Mouse (Mus musculus) WW6 (cell line): ENCODE results near the gene A230072I06Rik.

Experiments
- DNase-seq: peaks from one replicate; pipeline ENCODE4 v3.0.0-alpha.2; 2013; ENCODE audit warnings: low read depth, low spot score

Gene A230072I06Rik

DNA sequence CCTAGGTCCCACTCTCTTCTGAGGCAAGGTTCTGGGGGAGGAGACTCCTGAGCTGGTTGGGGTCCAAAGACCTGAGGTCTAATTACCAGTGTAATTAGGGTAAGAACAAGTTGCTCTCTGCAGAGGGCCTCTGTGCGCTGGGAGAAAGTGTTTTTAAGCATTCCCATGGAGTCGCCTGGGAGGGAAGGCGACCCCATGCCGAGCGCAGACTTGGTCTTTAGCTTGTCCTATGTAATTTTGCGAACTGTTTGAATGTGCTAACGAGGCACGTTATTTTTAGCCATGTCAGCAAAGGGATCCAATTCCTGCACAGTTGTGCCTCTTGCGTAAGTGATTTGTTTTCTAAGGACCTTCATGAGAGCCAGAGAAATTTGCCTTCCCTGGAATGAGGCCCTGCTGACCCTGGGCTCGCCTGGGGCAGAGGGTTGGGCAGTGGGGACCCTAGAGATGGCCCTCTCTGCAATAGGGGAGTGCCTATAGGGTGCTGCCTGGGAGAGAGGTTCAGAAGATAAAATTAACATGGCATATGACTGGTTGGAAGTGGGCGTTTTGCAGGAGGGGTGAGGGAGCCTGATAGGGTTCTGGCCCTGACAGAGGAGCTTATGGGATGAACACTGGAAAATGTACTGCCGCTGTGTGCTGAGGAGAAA lies at the start of gene A230072I06Rik:
Gene A230072I06Rik, plus strand, starts transcription at position 157 of the 650 bp plus-strand sequence.
- DNase-seq, result no peak

DNA sequence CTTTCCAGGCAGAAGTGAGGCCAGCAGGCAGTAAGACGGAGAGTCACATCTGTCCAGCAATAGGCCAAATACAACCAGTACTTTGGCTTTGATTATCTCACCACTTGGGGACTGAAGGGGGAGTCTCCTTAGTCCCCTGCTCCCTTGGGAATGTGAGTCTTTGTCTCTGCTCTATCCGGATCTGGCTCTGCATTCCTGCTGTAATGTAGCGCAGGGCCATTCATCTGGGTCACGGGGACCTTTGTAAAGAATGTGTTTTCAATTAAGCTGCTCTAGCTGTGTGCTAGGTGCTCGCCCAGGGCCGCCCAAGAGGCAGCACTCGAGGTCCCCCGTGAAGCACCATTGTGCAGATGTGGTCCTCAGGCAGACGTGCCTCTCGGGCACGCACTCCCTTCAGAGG lies 44.6 kb upstream of the A230072I06Rik start:
- no peak for DNase-seq

DNA sequence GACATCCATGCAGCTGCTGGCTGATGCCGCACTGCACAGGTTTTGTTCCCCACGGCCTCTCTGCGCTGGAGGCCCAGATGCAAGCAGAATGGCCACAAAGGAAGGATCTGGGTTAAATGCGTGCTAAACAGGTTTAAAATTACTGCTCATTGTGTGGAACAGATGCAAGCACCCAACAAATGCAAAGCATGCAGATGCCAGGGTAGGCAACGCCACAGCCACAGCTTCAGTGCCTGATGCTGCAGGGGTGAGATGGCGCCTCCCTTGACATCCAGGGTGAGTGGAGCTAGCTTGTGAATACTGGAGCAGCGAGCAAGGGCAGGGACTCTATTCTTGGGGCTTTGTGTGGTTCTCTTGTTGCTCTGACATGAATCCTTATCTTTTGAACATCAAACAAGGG lies 39.8 kb upstream of the A230072I06Rik start:
- DNase-seq, result no peak

DNA sequence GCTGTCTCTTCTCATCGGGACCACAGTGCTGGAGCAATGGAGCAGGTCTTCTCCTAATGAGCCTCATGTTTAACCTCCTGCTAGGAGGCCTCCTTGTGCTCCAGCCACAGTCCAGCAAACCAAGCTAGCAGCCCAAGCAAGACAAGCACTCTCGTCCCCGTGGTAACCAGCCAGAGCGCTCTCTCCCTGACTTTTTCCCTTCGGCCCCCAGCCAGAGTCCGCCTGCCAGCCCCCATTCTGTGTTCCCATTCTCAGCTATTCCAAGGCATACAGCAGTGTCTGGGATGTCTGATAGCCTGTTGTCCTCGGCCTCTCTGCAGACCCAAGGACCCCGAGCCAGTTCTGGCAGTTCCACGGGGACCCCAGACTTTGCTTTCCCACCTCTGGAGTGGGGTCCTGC lies 38.5 kb upstream of the A230072I06Rik start:
- no peak for DNase-seq

DNA sequence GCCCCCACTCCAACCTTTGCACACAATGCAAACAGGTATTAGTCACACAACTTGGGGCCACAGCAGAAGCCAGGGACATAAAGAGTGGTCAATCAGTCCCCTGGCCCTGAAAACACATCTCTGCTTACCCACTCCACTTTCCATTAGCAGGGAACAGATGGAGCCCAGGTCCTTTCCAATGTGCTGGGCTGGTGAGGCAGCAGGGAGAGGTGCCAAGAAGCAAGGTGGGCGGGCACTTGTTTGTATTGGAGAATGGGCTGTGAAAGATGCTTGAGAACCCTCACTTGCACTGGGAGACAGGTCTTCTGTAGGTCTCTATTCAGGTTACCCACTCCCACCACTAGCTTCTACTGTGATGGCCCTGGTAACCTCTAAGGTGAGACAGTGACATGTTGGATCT lies 34.9 kb upstream of the A230072I06Rik start:
- no peak for DNase-seq

DNA sequence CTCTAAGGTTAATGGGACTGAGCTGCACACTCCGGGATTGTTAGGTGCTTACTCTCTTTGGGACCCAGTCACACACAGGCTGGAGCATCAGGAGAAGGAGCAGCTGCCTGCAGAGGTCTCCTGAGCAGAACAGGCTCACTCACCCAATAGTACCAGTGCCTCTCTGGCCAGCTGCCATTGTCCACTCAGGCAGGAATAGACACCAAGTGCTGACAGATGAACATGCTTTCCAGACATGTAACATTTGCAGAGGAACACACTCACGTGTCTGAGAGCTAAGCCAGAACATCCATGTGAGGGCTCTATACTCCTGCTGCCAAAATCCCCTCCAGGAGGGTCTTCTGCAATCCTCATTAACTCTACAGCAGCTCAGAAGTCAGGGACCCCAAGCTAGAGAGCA lies 18.7 kb upstream of the A230072I06Rik start:
- no peak for DNase-seq

DNA sequence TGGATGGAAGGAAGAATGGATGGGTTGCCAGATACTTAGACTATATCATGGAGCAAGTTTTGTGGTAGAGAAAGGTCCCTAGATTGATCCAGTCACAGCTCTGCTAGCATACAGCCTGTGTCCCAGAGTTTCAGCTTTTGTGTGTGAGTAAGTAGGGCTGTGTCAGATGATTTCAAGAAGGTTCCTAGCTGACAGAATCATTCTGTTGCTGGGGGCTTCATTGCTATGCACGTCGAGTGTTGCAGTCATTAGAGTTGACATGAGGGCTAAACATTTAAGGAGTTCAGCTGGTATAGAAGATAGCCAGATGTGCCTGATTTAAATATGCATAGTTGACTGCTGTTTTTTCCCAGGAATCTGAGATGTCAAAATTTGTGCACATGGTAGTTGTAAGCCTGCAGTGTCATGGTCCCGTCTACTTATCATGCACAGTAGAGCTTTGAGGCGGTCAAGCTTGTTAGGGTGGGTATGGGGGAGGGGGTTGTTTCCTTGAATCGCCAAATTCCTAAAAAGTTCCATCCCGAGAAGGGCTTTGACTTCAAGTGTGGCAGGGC lies 18.1 kb upstream of the A230072I06Rik start:
- DNase-seq, result no peak

DNA sequence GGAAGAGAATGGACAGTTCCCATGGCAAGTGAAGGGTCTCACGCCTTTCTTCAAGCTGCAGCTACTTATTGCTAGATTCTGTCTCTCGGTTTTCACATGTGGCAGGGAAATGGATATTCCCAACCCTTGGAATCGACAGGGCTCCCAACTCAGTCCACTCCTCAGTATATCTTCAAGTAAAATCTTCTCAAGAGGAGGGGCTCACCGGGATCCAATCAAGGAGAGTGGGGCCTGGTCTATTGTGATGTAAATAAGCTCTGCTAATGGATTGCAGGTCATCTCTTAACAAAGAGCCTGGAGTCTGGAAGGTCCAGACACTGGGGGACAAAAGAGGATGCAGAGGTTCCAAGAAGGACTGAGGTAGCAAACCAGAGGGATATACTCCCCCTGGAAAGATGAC lies 17.1 kb upstream of the A230072I06Rik start:
- no peak for DNase-seq

DNA sequence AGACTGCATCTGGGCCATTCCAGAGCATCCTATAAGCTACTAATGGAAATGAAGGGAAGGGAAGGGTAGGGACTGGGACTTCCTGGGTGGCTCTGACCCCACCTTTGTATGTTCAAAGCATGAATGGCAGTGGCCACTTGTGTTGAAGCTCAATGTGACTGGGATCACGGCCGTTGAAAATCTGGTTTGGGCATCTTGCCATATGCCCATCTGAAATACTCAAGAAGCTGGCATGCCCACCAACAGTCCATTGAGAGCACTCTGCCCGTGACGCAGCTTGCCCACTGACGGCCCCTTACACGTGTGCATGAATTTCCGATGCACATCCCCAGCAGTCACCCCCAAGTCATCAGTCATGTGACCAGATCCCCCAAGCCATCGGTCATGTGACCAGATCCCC lies 13.6 kb upstream of the A230072I06Rik start:
- no peak for DNase-seq

DNA sequence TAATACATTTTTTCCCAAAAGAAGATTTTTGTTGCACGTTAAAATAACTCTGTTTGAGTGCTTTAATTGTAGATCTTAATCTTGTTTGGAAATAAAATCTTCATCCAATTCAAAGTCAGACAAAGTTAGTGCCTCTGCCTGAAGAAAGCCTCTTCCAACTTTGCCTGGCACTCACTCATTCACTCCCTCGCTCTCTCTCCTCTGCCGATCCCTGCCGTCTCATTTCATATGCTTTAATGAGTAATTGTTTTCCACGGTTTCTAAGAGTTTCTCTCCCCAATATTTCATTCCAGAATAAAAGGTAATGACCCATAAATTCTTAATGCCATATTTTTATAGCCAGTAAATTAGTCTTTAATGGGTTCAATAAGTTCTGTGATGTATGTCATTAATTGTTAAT lies 10.8 kb upstream of the A230072I06Rik start:
- DNase-seq, result no peak

DNA sequence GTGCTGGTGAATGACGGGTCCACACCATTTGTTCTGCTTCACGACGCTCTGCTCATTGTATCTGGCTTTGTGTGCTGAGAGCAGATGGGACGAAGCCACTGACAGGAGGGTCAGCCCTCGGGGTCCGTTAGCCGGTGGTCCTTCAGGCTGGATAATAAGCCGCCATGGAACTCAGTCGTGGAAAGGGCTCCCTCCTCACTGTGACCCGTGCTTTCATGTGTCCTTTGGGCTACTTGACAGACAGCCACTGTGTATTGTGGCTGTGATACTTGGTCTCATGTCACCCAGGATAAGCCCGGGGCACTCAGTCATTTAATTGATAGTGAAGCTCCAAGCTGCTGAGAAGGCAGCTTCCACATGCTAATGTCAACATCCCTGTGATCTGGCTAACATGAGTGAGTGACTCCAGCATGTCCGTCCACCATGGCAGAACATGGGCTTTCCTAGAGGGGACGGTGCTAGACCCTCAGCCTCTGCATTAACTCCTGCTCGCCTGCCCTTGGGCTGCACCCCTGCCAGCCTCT lies 10.3 kb upstream of the A230072I06Rik start:
- no peak for DNase-seq

DNA sequence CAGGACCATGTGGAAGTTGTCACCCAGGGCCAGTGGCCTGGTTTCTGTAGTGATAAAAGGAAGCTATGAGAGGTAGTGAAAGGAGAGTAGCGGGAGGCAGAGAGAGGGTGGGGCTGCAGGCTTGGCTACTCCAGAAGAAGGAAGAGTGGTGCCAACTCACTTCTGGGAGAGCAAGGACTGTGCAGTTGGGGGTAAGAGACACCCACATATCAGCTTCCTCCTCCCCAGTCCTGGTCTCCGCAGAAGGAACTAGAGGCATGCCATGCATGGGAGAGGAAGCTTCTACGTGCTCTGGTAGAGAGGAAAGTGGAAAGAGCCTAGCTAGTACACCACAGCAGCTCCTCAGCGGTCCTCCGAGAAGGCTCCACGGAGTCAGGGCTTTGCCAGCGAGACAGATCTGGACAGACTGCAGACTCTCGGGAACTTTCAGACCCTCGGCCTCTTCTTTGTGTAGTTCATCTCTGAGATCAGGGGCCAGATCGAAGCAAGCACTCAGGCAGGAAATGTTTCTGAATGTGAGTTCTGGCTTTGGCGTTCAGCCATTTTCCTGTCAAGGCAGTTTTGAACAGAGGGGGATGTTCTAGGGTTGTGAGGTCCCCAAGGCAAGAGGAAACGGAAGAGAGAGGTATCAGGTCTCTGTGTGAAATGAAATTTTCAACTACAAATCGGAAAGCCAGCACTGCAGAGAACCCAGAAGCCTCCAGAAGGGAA lies 1.0 kb downstream of the A230072I06Rik start:
- DNase-seq, result no peak

DNA sequence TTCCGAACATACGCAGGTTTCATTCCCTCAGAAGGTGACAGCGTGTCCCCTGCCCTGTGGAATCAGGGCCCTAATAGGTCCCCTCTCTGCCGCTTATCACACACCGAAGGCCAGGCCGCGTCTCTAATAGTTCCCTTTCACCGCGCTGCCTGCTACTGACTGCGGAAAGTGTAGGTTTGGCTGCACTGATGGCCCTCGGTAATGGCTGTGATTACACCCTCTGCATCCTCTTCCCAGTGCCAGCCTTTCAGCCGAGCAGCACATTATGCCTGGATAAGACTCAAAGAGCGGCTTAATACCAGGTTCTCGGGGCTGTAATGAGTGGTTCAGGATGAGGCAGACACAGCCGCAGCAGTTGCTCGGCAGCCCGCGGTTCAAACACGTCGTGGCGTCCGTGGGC lies 3.5 kb downstream of the A230072I06Rik start:
- no peak for DNase-seq

DNA sequence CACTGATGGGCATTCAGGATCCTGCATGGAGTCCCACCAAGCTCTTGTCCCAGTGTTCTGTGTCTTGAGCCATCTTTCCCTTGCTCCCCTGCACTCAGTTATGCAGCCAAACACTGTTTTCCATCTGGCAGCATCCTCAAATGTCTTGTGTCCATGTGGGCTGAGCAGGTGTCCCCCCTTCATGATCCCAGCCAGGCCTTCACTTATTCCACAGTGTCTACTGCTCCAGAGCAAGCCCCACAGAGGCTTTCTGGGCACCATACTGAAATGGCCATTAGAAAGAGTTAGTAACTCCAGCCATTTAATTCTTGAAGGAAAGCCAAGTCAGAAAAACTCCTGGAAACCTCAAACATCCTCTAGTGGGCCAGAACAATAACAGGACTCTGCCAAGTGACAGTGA lies 11.9 kb downstream of the A230072I06Rik start:
- DNase-seq, result no peak

DNA sequence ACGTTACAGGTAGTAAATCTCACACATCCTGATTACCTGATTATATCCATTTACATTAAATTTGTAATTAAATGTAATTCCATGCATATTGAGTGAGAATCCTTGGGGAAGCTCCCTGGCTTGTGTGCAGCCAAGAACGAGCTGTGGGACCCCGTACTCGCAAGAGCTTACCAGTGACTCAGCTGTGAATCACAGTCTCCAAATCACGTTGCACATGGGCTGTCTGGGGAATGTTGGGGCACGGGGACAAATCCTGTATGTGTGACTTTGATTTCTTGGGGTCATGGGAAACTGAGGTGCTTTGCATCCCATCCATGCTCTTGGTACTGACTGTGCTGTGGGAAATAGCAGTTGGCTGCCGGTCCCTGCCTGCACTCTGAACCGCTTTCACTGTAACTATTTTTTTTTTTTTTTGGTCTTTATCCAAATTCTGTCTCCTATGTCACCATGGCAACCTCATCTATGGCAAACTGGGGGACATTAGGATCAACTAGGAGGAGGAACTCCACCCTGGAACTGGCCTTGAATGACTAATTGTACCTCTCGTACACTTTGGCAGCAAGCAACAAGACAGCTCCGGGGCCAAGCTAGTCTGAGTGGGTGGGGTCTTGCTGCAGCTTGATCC lies 19.8 kb downstream of the A230072I06Rik start:
- DNase-seq, result no peak

DNA sequence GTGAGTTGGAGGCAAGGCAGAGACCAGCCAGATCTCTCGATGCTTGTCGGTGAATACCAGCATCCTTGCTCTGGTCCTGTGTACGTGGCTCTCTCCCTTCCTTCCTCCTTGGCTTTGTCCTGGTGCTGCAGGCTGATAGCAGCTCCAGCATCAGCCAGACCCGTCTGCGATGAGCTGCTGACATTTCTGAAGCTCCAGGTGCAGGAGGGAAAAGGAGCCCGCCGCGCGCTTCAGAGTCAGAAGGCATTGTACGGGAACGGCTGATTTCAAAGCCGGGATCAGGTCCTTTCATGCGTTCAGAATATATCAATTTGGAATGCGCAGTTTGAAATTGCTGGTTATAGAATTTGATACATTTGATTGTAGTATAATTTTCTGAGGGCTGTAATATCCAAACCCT lies 23.4 kb downstream of the A230072I06Rik start:
- DNase-seq, result no peak

DNA sequence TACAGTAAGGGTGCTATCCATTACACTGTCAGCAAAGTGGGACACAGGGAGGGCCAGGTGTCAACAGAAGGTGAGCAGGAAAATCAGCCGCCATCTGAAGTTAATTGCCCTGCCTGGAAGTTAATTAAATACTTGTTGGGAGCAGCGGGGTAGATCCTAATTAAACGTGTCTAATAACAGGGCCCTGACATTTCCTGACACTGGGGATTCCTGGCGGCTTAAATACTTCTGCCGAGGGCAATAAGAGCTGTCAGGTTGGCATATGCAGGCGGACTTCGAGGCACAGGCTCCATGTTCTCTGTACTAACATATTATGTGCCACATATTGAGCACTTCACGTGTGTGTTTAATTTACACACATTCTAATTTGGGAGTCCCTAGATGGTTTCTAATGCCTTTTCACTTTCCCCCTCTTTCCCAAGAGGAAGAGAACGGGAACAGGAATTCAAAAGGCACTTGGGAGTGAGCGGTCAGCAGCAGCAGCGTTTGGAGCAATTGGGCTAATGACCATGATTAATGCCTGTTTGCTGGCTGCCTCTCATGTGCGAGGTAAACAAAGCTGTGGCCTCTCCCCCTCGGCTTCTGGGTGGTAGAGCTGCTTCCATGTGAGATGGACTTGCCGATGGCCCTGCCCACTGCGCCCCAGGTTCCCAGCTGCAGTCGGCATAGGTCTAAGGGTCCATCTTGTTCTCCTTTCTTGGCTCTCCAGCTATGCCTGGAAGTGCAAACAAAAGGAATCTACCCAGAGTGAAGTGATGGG lies 34.5 kb downstream of the A230072I06Rik start:
- DNase-seq, result no peak

DNA sequence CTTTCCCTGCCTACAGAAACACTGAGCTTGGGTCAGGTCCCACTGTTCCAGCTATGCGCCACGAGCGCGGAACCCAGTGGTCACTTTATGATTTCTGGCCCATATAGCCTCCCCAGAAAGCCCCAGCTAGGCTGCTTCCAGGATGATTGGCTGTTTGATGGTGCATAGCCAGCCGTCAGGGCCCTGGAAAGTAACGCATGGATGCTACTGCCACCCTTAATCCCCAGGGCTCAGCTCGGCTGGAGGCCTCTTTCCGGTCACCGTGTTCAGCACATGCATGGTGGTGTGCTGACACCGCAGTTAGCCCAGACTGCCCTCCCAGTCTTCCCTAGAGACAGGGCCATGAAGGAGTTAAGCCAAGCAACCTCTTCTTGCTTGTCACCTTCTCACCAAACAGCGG lies 35.6 kb downstream of the A230072I06Rik start:
- no peak for DNase-seq

DNA sequence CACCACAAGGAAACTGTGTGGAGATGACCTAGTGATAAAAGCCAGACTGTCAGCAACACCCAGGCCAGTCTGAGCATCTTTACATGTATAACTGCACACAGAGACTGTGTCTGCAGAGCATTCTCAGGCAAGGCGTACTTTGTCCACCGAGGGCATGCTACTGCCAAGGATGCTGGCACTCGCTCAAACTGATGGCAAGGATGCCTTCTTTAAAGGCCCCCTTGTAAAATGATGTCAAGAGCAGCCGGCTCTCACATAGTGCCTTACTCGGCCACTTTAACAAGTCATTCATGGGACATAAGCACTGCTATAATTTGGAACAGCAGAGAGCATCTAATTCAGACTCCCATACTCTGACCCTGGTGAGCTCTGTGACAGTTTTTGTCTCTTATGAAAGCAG lies 36.6 kb downstream of the A230072I06Rik start:
- no peak for DNase-seq

DNA sequence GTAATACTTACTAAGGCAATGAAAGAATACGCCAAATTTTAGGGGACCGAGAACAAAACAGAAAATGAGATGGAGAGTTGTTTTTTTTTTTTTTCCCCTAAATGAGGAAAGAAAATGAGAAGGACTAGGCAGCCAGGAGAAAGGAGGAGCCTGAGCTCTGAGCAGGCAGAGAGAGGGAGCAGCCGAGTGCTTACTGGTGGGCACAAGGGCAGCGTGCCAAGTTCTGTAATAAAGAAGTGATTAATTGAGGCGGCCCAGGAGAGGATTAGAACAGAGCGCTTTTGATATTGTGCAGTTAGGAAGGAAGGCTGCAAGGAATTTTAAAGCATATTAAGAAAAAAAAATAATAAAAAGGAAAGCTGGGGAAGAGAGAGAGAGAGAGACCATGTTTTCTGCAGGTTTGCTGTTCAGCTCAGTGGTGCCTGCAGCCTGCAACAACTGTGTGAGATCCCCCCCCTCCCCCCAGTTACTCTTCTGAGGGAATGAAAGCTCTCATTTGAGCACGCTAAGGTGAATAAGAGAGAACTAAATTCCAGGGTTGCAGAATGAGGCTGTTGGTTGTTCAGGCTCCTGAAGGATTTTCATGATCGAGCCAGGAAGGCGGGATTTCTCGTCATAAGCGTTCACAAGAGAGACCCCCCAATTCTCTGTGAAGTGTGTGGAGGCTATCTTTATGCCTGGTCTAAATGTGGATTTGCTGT lies 41.3 kb downstream of the A230072I06Rik start:
- DNase-seq, result no peak

DNA sequence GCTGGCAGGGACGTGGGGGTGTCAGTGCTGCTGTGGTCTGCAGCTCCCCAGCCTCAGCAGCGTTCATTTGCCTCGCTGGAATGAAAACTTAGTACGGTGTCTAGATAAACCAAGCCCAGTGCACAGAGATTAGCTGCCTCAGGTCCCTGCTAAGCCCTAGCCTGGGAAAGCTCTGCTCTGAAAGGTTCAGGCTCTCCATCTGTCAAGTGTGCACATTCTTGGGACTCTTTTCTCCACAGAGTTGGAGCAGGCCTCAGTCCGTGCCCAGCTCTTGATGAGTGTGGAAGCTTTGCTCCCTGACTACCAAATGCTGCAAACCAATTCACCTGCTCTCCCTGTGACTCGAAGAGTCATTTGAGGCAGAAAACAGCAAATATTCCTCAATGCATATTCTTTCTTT lies 43.5 kb downstream of the A230072I06Rik start:
- DNase-seq, result no peak
